Mouse (Mus musculus): ENCODE measurements around the gene Gm28374. TPM values are rescaled to one million over a fixed set of nuclear protein-coding genes. Genes with fewer than 3 reads are reported as not detected.
"Not testable (repeated sequence)": the region's sequence is repeated elsewhere in the genome, so short reads cannot be mapped to it uniquely, and the experiment has no call there.

Gene Gm28374
- polyA plus RNA-seq, 2 experiments from 2014 or later, result 0.69 TPM; not detected in 1

DNA sequence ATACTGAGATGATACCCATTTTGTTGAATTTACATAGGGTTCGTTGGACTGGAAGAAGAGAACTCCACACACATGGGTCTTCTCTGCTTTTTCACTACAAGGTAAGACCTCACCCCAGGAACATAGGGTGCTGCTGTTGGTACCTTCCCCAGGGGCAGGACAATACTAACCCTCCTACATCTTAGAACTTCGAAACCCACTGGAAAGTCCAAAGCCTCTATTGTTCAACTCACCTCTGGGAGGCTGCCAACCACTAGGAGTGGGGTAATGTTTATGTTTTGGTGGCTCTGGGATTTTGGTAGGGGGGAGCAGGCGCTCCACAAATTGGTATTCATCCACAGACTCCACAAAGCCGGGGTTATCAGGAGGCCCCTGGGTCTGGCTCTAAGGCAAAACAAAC lies 25.4 kb downstream of the Gm28374 start:
- ATAC-seq, result no peak

DNA sequence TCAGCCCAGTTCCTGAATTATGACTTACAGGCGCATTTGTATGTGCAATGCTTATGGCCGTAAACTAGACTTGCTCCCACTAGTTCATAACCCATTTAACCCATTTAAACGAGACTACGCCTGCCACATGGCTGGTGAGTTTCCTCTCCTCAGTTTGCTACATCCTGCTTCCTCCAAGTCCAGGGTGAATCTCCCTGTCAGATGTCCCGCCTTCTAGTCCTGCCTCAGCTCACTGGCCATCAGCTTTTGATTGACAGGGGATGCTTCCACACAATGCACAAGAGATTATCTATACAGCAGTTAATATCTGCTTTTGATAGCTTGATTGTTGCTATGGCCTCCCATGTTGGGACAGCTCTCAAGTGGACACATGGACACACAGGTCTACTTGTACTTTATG lies 27.8 kb downstream of the Gm28374 start:
- no peak for ATAC-seq

DNA sequence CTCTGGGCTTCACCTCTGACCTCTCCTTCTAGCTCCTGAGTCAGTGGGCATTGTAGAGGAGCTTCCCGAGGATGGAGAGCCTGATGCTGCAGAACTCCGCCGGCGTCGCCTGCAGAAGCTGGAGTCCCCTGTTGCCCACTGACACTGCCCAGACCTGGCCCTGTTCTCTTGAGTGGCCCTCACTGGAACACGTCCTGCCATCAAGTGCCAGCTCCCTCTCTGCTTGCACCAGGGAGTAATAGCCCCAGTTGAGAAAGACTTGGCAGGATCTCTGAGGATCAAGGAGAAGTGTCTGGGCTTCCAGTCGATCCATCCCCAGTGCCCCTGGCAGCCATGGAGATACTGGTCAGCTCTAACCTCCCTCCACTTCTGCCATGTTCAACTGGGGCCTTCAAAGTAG lies 29.5 kb downstream of the Gm28374 start:
- no peak for ATAC-seq

DNA sequence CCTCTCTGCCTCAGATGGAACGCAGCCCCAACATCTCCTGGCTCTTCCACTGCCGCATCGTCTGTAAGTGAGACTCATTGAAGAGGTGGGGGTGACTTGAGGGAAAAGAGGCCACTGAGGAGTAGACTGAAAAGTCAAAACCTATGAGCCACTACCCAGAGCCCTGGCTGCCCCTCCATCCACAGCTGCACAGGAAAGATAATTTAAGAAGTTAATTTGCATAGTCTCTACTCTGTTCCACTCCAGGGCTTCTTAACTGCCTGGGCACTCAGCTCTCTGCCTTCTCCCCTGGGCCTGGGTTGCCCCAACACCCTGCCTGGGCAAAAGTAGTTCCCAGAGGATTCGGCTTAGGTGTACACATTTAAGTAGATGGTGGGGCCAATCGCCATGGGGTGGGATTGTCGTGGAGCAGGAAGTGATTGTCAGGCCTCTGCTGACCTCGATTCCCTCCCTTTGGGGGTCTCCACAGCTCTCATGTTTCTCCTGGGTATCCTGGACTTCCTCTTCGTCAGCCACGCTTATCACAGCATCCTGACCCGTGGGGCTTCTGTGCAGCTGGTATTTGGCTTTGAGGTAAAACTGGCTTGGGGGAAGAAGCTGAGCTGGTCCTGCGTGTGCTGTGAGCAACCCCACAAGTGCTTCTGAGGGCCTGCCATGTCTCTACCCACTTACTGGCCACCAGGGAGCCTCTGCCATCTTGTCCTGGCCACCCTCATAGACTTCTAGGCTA lies 33.2 kb downstream of the Gm28374 start:
- ATAC-seq, result no peak

DNA sequence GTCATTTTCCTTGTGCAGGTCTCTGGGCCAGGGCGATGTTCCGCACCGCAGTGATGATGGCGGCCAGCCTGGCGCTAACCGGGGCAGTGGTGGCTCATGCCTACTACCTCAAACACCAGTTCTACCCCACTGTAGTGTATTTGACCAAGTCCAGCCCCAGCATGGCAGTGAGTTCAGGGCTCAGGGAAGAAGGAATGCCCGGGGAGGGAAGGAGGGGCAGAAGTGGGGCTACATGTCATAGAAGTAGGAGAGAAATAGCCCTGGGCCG lies 34.2 kb downstream of the Gm28374 start:
- ATAC-seq, result no peak

DNA sequence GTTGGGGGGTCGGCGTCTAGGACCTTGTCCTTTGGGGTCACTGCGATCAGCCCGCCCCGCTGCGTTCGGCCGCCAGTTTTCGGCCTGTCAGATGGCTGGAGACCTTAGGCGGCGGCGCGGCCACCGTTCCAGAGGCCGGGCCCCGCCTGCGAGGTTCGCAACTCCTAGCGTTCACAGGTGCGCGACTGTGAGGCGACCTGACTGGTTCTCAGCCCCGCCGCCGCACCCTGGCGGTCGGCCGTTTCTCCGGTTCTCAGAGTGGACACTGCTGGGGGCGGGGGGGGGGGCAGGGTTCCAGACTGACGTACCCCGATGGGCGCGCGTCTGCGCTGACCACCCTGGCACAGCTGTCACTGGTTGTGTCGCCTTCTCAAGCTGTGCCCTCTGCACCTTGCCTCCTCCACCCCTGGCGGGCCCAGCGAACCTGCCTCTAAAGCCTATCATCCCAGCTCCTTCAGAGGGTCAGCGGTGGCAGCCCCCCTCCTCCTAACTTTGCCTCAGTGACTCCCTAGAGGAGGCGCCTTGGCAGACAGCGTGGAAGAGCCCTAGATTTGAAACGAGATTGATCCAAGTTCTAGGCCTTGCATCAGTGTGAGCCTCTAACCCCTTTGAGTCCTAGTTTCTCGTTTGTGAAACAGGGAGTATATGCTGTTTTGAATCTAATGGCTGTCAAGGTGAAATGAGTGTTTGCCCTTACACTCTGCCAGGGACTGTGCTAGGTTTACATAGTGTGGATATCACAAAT lies 34.7 kb downstream of the Gm28374 start:
- no peak for ATAC-seq

DNA sequence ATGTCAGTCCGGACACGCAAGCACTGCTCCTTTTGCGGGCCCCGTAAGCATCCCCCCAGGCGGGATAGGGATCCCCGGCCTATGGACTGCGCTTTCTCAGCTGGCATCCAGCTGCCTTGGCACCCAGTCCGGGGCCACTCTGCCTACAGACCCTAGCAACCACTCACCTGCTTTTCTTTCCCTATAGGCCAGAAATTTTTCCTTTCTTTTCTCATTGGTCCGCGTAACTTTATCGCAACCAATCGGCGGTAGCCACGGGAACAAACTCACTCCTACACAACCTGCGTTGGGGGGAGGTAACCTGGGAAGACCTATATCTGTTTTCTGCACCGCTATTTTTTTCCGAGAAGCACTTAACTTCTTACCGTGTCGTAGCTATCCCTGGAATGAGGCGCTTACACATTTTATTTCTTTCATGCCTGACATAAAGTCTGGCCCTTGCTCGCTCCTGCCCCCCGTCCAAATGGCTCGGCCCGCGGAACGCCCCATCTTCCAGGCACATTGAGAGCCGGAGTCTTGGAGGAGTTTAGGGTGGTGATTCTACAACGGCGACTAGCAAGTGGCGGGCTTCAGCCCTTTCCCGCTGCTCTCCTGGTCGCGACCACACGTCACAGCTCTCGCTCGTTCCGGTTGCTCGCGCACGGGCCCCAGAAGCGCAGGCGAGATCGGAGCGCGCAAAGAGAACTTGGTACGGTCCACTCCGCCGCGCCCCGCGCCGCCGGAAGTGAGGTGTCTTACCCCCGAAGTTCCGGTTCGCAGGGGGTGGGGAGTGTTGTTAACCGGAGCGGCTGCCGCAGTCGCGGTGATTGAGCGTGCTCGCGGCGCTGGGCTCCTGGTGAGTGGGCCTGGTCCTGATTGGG lies 35.5 kb downstream of the Gm28374 start, which contains the start of gene Syvn1:
Gene Syvn1 (plus strand): TSS at position 283 of the 860 bp plus-strand sequence.
- ATAC-seq, result peak; percentile 89

DNA sequence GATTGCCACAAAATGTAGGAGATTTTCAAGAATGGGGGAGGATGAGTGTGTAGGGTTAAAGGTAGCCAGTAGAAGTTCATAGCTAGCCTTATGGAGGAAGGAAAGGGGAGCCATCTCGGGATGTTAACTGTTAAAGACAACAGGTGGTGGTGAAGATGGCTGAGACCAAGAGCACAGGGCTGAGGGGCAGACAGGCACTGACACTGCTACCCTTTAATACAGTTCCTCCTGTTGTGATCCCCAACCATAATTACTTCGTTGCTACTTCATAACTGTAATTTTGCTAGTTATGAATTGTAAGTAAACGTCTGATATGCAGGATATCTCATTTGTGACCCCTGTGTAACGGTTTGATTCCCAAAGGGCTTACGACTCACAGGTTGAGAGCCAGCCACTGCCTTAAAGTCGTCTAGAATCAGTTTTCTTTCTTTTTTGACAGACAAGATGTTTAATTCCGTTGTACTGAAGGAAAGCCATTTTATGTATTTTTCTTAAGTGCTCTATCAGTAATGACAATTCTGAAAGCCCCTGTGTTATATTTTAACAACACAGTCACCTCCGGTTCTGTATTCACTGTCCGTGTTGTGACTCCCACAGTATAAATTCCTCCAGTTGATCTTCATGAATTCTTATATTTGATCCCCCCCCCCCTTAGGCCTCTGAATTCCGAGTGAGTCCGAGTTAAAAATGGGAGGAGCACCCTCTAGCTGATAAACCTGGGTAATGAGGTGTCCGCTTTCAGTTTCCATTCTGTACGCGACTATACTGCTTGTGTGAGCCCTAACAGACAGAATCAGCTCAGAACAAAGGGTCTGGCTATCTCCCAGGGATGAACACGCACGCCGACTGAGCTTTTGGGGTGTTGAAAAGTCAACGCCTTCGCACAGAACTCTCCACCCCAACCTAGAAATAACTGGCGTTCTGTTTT lies 36.4 kb downstream of the Gm28374 start:
- peak; percentile 33 for ATAC-seq

DNA sequence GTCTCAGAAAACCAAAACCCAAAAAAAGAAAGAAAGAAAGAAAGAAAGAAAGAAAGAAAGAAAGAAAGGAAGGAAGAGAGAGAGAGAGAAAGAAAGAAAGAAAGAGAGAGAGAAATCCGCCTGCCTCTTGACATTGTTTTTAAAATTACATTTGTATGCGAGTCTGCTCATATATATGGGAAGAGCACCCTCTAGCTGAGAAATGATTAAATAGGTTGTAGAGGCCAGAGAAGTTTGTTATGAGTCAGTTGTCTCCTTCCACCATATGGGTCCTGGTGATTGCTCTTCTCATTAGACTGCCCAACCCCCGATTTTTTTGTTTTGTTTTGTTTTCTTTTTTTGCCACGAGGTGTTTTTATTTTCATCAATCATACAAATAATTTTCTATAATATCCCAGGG lies 38.0 kb downstream of the Gm28374 start:
- not testable (repeated sequence) for ATAC-seq

DNA sequence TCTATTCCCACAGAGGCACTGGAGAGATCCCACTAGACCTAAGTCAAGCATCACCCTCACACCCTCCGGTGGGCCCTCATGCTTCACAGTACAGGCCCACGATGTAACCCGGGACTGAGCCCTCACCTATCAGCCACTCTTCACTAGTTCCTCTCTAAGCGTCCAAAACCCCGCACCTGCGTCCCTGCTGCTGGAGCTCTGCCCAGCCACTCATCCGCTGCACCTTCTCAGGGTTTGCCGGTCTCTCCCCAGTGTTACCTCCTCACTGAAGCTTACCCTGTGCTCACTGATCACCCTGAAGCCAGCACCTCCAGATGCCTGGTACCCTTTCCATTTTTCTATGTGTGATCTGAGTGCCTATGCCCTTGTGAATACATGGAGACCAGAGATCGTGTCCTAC lies 39.8 kb downstream of the Gm28374 start:
- ATAC-seq, result no peak

DNA sequence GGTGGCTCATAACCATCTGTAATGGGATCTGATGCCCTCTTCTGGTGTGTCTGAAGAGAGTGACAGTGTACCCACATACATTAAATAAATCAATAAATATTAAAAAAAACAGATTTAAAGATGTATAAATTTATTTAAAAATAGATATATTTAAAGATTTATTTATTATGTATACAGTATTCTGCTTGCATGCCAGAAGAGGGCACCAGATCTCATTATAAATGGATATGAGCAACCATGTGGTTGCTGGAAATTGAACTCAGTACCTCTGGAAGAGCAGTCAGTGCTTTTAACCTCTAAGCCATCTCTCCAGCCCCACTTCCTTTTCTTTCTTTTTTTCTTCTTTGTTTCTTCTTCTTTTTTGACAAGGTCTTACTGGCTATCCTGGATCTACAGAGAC lies 42.1 kb downstream of the Gm28374 start:
- no peak for ATAC-seq

DNA sequence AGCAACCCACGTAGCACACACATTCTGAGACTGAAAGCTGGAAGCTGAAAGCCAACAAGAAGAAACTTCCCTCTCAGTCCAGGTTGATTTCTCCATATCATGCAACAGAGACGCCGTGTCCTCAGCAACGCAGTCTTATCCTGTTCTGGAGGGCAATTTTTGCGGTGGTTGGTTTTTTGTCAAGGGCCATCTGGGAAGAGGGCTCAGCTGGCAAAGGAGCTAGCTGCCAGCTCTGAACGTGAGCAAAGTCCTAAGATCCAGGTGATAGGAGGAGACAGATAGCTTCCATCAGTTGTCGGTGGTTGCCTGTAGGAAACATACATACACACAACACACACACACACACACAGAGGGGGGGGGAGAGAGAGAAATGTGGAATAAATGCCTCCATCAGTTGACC lies 43.7 kb downstream of the Gm28374 start:
- no peak for ATAC-seq

DNA sequence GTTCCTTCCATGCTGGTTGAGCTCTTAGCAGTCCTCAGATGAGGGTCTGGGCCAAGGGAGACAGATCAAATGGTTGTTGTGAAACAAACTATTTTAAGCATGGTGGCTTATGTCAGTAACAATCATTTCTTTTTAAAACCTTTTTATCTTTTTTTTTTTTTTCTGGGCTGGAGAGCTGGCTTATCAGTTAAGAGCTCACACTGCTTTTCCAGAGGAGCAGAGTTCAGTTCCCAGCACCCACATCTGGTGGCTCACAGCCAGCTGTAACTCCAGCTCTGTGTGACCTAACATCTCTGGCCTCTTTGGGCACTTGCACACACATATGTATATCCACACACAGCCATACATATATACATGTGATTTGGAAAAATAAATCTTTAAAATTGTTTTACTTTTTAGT lies 44.4 kb downstream of the Gm28374 start:
- no peak for ATAC-seq

DNA sequence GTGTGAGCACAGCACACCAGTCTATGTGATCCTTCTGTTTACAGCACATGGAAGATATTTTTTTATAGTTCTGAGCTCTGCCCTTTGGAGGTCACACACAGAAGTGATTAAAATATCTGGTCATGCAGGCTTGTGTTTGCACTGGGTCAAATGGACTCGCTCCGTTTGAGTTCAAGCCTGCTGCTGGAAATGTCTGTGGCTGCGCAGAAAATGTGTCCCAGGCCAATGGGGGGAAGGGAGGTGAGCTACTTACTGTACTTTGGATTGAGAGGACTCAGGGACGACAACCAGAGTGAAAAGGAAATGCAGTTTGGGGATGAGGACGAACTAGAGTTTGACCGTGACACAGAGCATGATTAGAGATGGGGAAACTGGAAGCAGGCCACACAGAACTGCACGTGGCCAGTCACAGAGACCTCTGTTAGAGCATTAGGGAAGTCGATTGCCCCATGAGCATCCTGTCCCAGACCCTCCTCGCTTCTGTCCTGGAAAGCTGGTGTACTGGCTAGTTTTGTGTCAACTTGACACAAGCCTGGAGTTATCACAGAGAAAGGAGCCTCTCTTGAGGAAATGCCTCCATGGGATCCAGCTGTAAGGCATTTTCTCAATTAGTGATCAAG lies 46.0 kb downstream of the Gm28374 start:
- ATAC-seq, result no peak

DNA sequence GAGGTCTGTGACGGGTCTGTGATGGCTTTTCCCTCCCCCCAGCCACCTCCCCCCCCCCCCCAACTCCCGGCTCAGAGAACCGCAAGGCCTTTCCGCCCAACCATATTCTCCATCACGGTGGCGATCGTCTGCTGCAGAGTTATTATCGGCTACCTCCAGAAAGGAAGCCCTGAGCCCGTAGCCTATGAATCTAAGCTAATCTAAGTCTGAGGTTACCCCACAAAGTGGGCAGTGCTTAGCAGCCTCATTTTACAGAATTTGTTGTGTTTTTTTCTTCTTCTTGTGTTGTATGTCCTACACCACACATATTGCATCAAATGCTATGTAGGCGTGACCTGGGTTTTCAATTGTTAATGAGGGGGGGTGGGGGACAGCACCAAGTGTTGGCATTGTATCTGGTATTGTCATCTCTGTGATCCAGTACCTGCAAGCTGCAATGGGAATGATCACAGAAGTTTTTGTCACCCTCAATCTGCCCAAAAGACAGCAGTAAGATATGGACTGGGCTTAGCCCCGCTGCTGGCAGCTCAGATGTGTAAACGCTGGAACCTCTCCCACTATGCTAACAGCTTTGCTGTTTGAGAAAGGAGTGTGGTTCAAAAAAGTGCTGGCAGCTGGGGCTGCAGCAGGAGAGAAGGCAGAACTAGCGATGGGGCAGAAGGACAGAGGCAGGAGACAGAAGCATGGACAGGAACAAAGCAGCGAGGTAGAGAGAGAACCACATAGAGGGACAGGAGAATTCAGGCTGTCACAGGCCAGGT lies 51.4 kb downstream of the Gm28374 start:
- ATAC-seq, result no peak

DNA sequence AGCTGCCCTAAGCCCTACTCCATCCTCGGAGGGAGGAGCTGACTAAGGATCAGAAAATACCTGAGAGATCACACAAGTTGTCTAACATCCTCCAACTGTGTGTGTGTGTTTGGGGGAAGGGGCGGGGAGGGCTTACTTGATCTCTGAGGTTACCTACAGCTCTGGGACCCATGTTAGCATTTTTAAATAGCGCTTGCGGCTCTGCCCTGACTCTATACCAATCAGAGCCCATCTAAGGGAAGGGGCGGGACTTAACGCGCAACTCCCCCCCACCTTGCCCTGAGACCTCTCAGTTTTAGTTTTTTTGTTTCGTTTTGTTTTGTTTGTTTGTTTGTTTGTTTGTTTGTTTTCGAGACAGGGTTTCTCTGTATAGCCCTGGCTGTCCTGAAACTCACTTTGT lies 52.6 kb downstream of the Gm28374 start:
- no peak for ATAC-seq

DNA sequence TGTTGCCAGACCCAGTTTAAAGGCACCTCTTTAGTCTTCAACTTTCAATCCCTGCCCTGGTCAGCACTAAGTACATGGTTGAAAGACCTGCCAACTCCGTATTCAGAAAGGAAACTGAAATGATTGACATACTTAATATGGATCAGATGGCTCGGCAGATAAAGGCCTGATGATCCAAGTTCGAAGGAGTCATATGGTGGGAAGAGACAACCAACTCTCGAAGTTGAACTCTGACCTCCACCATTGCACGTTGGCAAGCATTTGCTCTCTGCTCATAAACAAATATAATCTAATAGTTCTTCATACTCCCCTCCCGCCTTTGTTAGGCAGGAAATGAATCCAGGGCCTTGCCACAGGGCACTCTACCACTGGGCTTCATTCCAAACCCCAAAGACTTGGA lies 53.1 kb downstream of the Gm28374 start:
- ATAC-seq, result no peak
